Mouse (Mus musculus): ENCODE measurements around the gene Ptgr1. TPM values are rescaled to one million over a fixed set of nuclear protein-coding genes. Genes with fewer than 3 reads are reported as not detected.

The Ptgr1 gene
- total and polyA plus RNA-seq, 3 experiments: 11.7 to 20.6 TPM; not detected in 1

- Histone ChIP-seq H3K27ac (ENCODE audit: control insufficient read depth, low read depth, low read length) (peak within 1 kb of the TSS; percentile 63), H3K4me3 (ENCODE audit: control insufficient read depth in 1 of 2, insufficient read depth in 1 of 2, low read depth in 2 of 2, low read length in 2 of 2) (peak within 1 kb of the TSS; percentile 79 to 85), H3K4me1 (ENCODE audit: control insufficient read depth in 1 of 2, insufficient read depth in 2 of 2, low read length in 2 of 2) (peaks cover under 1 to 9% of the 10 kb centered on the region in 2 experiments; a peak in 3 of 4 replicates), H3K9me3 (replicated peaks; ENCODE audit: insufficient read depth, low read length) (no peaks in the 10 kb centered on the region), H3K27me3 (ENCODE audit: control insufficient read depth in 1 of 2, insufficient read depth in 2 of 2, low read length in 2 of 2) (no peaks in the 10 kb centered on the region), H3K36me3 (ENCODE audit: control insufficient read depth in 1 of 2, insufficient read depth in 2 of 2, low read length in 2 of 2) (peaks cover 0 to 10% of the 10 kb centered on the region in 2 experiments; a peak in 2 of 4 replicates), H3K79me2 (ENCODE audit: control insufficient read depth, insufficient read depth, low read length, poor library complexity) (peaks cover 11% of the 10 kb centered on the region), H3K9ac (ENCODE audit: control insufficient read depth, low read depth, low read length, poor library complexity, severe bottlenecking) (peak within 1 kb of the TSS; percentile 85)
- peak; percentile 67 for DNase-seq (ENCODE audit: low read depth, low spot score)
- TF ChIP-seq UBTF (IDR thresholded peaks at IDR 0.05; ENCODE audit: borderline replicate concordance, insufficient read depth, low read depth, low read length) (peak; percentile 94), CTCF (IDR thresholded peaks at IDR 0.05 in 2 of 3, conservative IDR thresholded peaks at IDR 0.05 in 1 of 3; ENCODE audit: control insufficient read depth in 1 of 3, insufficient read depth in 1 of 3, low read depth in 2 of 3, low read length in 3 of 3, poor library complexity in 1 of 3, severe bottlenecking in 1 of 3) (peak in 1 of 3 experiments; percentile 45; a peak in 2 of 6 replicates), NELFE (IDR thresholded peaks at IDR 0.05; ENCODE audit: low read depth, low read length) (peak; percentile 44), POLR2A (IDR thresholded peaks at IDR 0.05; ENCODE audit: control insufficient read depth in 1 of 2, insufficient read depth in 1 of 2, low read depth in 1 of 2, low read length in 2 of 2, poor library complexity in 1 of 2) (peak; percentile 30 to 65; a peak in 1 of 4 replicates), ETS1 (IDR thresholded peaks at IDR 0.05; ENCODE audit: low read depth, low read length) (no peak), BHLHE40 (IDR thresholded peaks at IDR 0.05; ENCODE audit: borderline replicate concordance, low read depth, low read length) (no peak), EP300 (IDR thresholded peaks at IDR 0.05; ENCODE audit: low read depth in 1 of 2, low read length in 2 of 2) (no peak), POLR2AphosphoS2 (IDR thresholded peaks at IDR 0.05; ENCODE audit: low read length) (no peak), NRF1 (IDR thresholded peaks at IDR 0.05; ENCODE audit: insufficient read depth, low read depth, low read length, poor library complexity, severe bottlenecking) (peak; percentile 57; the same call in 1 of the 2 replicates), HCFC1 (IDR thresholded peaks at IDR 0.05; ENCODE audit: low read depth, low read length) (no peak)
Measured at GRCm38 (mm10) chr4:59034918-59035785, 48.2 kb upstream of the Ptgr1 start, which contains the start of gene Gng10. TSS of gene Gng10 (plus strand) at chr4:59035088.

- peak overlapping the region; percentile 79 to 85 for H3K4me3 ChIP-seq (ENCODE audit: control insufficient read depth in 1 of 2, insufficient read depth in 1 of 2, low read depth in 2 of 2, low read length in 2 of 2)
- TF ChIP-seq SIN3A (IDR thresholded peaks at IDR 0.05; ENCODE audit: low read length) (no peak), ZKSCAN1 (IDR thresholded peaks at IDR 0.05; ENCODE audit: low read depth, low read length) (0 out of 2 replicates have a peak, but pooled peaks have one; percentile 16), MAFK (IDR thresholded peaks at IDR 0.05; ENCODE audit: borderline replicate concordance, low read depth, low read length) (no peak), CHD1 (IDR thresholded peaks at IDR 0.05; ENCODE audit: low read depth, low read length) (no peak), ZMIZ1 (IDR thresholded peaks at IDR 0.05; ENCODE audit: low read depth, low read length) (no peak), TAL1 (IDR thresholded peaks at IDR 0.05; ENCODE audit: low read length) (no peak), MAZ (IDR thresholded peaks at IDR 0.05; ENCODE audit: low read depth, low read length) (no peak; the same call in 1 of the 2 replicates), MAX (IDR thresholded peaks at IDR 0.05; ENCODE audit: low read length) (no peak), UBTF (IDR thresholded peaks at IDR 0.05; ENCODE audit: borderline replicate concordance, insufficient read depth, low read depth, low read length) (no peak), CHD2 (IDR thresholded peaks at IDR 0.05; ENCODE audit: low read length) (no peak), TBP (IDR thresholded peaks at IDR 0.05; ENCODE audit: low read depth, low read length) (0 out of 2 replicates have a peak, but pooled peaks have one; percentile 1), USF2 (IDR thresholded peaks at IDR 0.05; ENCODE audit: borderline replicate concordance in 1 of 2, insufficient read depth in 1 of 2, low read depth in 1 of 2, low read length in 2 of 2) (no peak), EP300 (IDR thresholded peaks at IDR 0.05; ENCODE audit: low read depth in 1 of 2, low read length in 2 of 2) (0 out of 4 replicates have a peak, but pooled peaks of 1 of the 2 experiments have one; percentile 19), MYB (IDR thresholded peaks at IDR 0.05; ENCODE audit: low read depth, low read length) (no peak), E2F4 (IDR thresholded peaks at IDR 0.05; ENCODE audit: borderline replicate concordance, low read depth, low read length) (no peak)
- H3K79me2 ChIP-seq (ENCODE audit: control insufficient read depth, insufficient read depth, low read length, poor library complexity): peaks cover 11% of the 10 kb centered on the region
- H3K36me3 ChIP-seq (ENCODE audit: control insufficient read depth in 1 of 2, insufficient read depth in 2 of 2, low read length in 2 of 2): peaks cover 0 to 3% of the 10 kb centered on the region in 2 experiments; a peak in 2 of 4 replicates
- peak; percentile 61 for DNase-seq (ENCODE audit: low read depth, low spot score)
- H3K27me3 ChIP-seq (ENCODE audit: control insufficient read depth in 1 of 2, insufficient read depth in 2 of 2, low read length in 2 of 2): no peaks in the 10 kb centered on the region
- H3K4me1 ChIP-seq (ENCODE audit: control insufficient read depth in 1 of 2, insufficient read depth in 2 of 2, low read length in 2 of 2): peaks cover 0 to 5% of the 10 kb centered on the region in 2 experiments; a peak in 2 of 4 replicates
- H3K9me3 ChIP-seq (replicated peaks; ENCODE audit: insufficient read depth, low read length): no peaks in the 10 kb centered on the region
- peak overlapping the region; percentile 85 for H3K9ac ChIP-seq (ENCODE audit: control insufficient read depth, low read depth, low read length, poor library complexity, severe bottlenecking)
- peak overlapping the region; percentile 63 for H3K27ac ChIP-seq (ENCODE audit: control insufficient read depth, low read depth, low read length)
Measured at GRCm38 (mm10) chr4:59034325-59034917, 47.5 kb upstream of the Ptgr1 start.
